Mouse (Mus musculus) testis, adult 2 months (tissue): ENCODE data around the gene Ppp1r14b.

ENCODE experiments used
- CTCF ChIP-seq: fragments of 200-500 bp; IDR thresholded peaks from 2 replicates; pipeline ENCODE4 v1.5.1; 2012; ENCODE audit warnings: low read depth, mild to moderate bottlenecking, inconsistent platforms, low read length, moderate library complexity; ENCODE audit not compliant: control insufficient read depth, insufficient read depth, insufficient replicate concordance
- POLR2A ChIP-seq: fragments of 200-500 bp; IDR thresholded peaks from 2 replicates; pipeline ENCODE4 v1.6.1; 2012; ENCODE audit warnings: low read depth, mild to moderate bottlenecking, inconsistent platforms, low read length, moderate library complexity; ENCODE audit not compliant: control insufficient read depth

- no peak for TF ChIP-seq CTCF
- TF ChIP-seq POLR2A: no peak
These were observed 3.8 kb downstream of the Ppp1r14b start for GRCm38 (mm10) chr19:6978639-6978974.
